Mouse (Mus musculus) C2C12 (cell line): ENCODE data around the gene Olfr672. TPM values are rescaled to one million over a fixed set of nuclear protein-coding genes. Genes with fewer than 3 reads are reported as not detected.
"Not testable (repeated sequence)": the region's sequence is repeated elsewhere in the genome, so short reads cannot be mapped to it uniquely, and the experiment has no call there.

Source experiments
- H3K27me3 ChIP-seq: one replicate; pipeline ENCODE4 v1.6.1; 2011; ENCODE audit not compliant: control insufficient read depth, insufficient read depth, insufficient read length
- H3K36me3 ChIP-seq: one replicate; pipeline ENCODE4 v1.6.1; 2011; ENCODE audit not compliant: control insufficient read depth, insufficient read depth
- H3K4me3 ChIP-seq: one replicate; pipeline ENCODE4 v1.5.1; 2011; ENCODE audit warnings: mild to moderate bottlenecking, control low read depth; ENCODE audit not compliant: poor library complexity, insufficient read depth, severe bottlenecking
- H3K79me2 ChIP-seq: one replicate; pipeline ENCODE4 v1.6.1; 2011; ENCODE audit not compliant: control insufficient read depth, insufficient read depth
- H3K79me3 ChIP-seq: one replicate; pipeline ENCODE4 v1.6.1; 2011; ENCODE audit warnings: low read depth, control low read depth
- H3ac ChIP-seq: one replicate; pipeline ENCODE3; 2011; ENCODE audit warnings: low read depth; ENCODE audit not compliant: control insufficient read depth, insufficient read length
- CEBPB ChIP-seq: IDR thresholded peaks from one replicate; pipeline ENCODE4 v1.6.1; 2011; ENCODE audit warnings: low read depth, mild to moderate bottlenecking, control low read depth, moderate library complexity
- CTCF ChIP-seq: IDR thresholded peaks from one replicate; pipeline ENCODE4 v1.5.1; 2011; ENCODE audit not compliant: control insufficient read depth, insufficient read depth, insufficient read length
- FOSL1 ChIP-seq: IDR thresholded peaks from one replicate; pipeline ENCODE4 v1.8.0; 2011; ENCODE audit warnings: mild to moderate bottlenecking, low read length; ENCODE audit not compliant: poor library complexity, insufficient read depth, severe bottlenecking
- MAX ChIP-seq: IDR thresholded peaks from one replicate; pipeline ENCODE4 v1.6.1; 2011; ENCODE audit warnings: mild to moderate bottlenecking, control low read depth
- MYOD1 ChIP-seq: IDR thresholded peaks from one replicate; pipeline ENCODE4 v1.6.1; 2011; ENCODE audit warnings: low read depth; ENCODE audit not compliant: control insufficient read depth, insufficient read length
- MYOG ChIP-seq: IDR thresholded peaks from one replicate; pipeline ENCODE4 v1.6.1; 2011; ENCODE audit not compliant: control insufficient read depth, insufficient read length; ENCODE audit errors: extremely low read depth
- USF1 ChIP-seq: IDR thresholded peaks from one replicate; pipeline ENCODE4 v1.6.1; 2011; ENCODE audit warnings: low read depth, mild to moderate bottlenecking, control low read depth, moderate library complexity
- polyA plus RNA-seq: library from polyadenylated mRNA; unstranded; fragments of >200 nt; fragmentation: generic; extraction: Trizol; gene quantifications from one replicate; pipeline ENCODE4 v1.2.1, GENCODE M21; 2012; ENCODE audit warnings: missing spikeins

Gene Olfr672
- polyA plus RNA-seq, 1 experiment, result not detected

DNA sequence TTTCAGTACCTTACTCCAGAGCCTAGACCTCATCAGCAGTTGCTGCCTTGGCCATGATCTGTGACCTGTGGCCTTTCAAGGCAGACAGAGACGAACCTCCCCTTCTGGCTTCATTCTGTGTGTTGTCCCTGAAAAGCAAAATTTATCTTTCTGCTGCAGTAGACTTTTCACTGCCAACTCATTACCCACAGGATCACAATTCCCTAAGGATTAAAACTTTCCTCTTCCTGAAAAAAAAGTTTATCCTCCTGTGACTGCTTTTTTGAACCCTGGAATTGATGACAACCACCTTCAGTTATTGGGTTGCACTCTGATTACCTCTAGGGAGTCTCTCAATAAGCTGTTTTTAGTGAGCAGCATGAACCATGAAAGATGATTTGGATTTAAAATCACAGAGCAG, 39.3 kb downstream of the Olfr672 start, which contains the start of gene Olfr670:
Gene Olfr670, minus strand, starts transcription at position 101 of the 400 bp plus-strand sequence.
- Histone ChIP-seq H3K79me3 (no peaks in the 10 kb centered on the region), H3K27me3 (no peaks in the 10 kb centered on the region), H3K36me3 (no peaks in the 10 kb centered on the region), H3K4me3 (no peak within 1 kb of the TSS), H3ac (no peak within 1 kb of the TSS), H3K79me2 (no peaks in the 10 kb centered on the region)
- TF ChIP-seq CTCF (no peak), FOSL1 (no peak), MAX (no peak), MYOG (no peak), USF1 (no peak), MYOD1 (no peak), CEBPB (no peak)

DNA sequence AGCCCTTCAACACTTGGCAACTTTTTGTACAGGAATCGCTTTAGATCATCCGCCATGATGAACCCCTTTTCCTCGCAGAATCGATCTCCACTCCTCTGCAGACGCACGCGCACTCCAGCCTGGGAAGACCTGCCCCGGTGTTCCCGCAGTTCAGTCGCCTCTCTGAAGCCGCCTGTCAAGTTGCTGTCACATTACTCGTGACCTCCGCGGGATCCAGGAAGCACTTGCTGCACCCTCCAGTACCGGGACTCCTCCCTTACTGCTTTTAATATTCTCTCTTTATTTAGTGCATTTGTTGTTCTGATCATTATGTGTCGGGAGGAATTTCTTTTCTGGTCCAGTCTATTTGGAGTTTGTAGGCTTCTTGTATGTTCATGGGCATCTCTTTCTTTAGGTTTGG, 51.6 kb downstream of the Olfr672 start:
- H3K27me3 ChIP-seq, H3K4me3 ChIP-seq, H3K79me3 ChIP-seq, H3ac ChIP-seq, H3K79me2 ChIP-seq, H3K36me3 ChIP-seq: not testable (repeated sequence)

Other genes with a start within 250 kb of the Olfr672 start
- gene Usp17le, start 224.6 kb downstream of the Olfr672 start, polyA plus RNA-seq, result 0.19 TPM
- 0.25 TPM for gene Usp17lb, start 159.4 kb downstream of the Olfr672 start, polyA plus RNA-seq
- gene Usp17la, start 145.0 kb downstream of the Olfr672 start, polyA plus RNA-seq, result 0.77 TPM
- not detected for gene Olfr665, start 124.0 kb downstream of the Olfr672 start, polyA plus RNA-seq
- not detected for gene Olfr666, start 106.1 kb downstream of the Olfr672 start, polyA plus RNA-seq
- not detected for gene Olfr667, start 80.5 kb downstream of the Olfr672 start, polyA plus RNA-seq
- gene Olfr668, start 74.0 kb downstream of the Olfr672 start, polyA plus RNA-seq, result not detected
- not detected for gene Olfr669, start 67.8 kb downstream of the Olfr672 start, polyA plus RNA-seq
- not detected for gene Olfr670, start 39.4 kb downstream of the Olfr672 start, polyA plus RNA-seq
- not detected for gene Olfr671, start 22.9 kb downstream of the Olfr672 start, polyA plus RNA-seq
- not detected for gene Olfr675, start 26.4 kb upstream of the Olfr672 start, polyA plus RNA-seq
- gene Olfr676, start 30.7 kb upstream of the Olfr672 start, polyA plus RNA-seq, result not detected
- gene Olfr677, start 49.3 kb upstream of the Olfr672 start, polyA plus RNA-seq, result not detected
- not detected for gene Olfr678, start 62.4 kb upstream of the Olfr672 start, polyA plus RNA-seq
- gene Olfr679, start 79.2 kb upstream of the Olfr672 start, polyA plus RNA-seq, result not detected
- gene Olfr680-ps1, start 90.8 kb upstream of the Olfr672 start, polyA plus RNA-seq, result not detected
- not detected for gene Olfr681, start 114.8 kb upstream of the Olfr672 start, polyA plus RNA-seq
- not detected for gene Olfr683, start 145.0 kb upstream of the Olfr672 start, polyA plus RNA-seq
- not detected for gene Olfr684, start 161.6 kb upstream of the Olfr672 start, polyA plus RNA-seq
- gene Olfr685, start 184.0 kb upstream of the Olfr672 start, polyA plus RNA-seq, result not detected
- gene Olfr686, start 205.5 kb upstream of the Olfr672 start, polyA plus RNA-seq, result not detected